Mouse (Mus musculus): ENCODE measurements at regions not wholly inside any gene's neighbourhood (a gene's known extent, or its start where the extent isn't known, plus 50 kb on each side); places are given as distances from the start of the nearest gene placed in this dataset.

GRCm38 (mm10) chr11:20929426-20929825, 98.6 kb upstream of the Lgalsl start:
- TF ChIP-seq CTCF (IDR thresholded peaks at IDR 0.05; ENCODE audit: low read depth) (no peak), EP300 (optimal IDR thresholded peaks at IDR 0.05) (no peak)
